Mouse (Mus musculus) liver, adult (tissue): ENCODE results near the gene Hs1bp3.

Experiments used
- GATA4 ChIP-seq: IDR thresholded peaks from 2 replicates; pipeline ENCODE4 v1.6.1; 2014; ENCODE audit warnings: mild to moderate bottlenecking, low read length; ENCODE audit not compliant: insufficient replicate concordance

Gene Hs1bp3

DNA sequence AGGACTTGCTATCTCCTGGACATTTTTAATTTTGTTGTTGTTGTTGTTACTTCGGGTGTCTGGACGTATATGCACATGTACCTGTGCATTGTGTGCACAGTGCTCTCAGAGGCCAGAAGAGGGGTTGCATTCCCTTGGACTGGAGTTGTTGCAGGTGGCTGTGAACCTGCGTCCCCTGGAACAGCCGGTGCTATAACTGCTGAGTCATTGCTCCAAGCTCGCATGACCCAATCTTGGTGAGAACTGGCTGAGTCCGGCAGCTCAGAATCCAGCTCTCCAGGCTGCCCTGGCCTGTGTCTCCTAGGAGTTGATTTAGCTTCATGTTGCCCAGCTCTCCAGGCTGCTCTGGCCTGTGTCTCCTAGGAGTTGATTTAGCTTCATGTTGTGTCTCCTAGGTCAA, 27.8 kb downstream of the Hs1bp3 start:
- TF ChIP-seq GATA4, result no peak

DNA sequence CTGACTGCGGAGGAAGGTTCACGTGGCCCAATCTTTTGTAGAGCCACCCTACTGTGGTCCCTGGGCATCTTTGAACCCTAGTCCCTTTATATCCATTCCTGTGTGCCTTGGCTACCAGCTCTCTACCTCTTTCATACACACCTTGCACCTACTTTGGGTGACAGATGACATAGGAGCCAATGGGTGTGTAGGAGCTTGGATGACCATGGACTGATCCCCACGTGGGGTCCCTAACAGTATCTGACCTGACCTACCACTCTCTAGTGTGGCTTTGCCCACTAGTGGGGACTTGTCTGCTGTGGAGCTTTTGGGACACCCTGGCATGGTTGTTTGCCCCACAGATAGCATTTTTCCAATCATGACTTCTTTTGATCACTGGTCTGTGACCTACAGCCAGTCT, 30.1 kb downstream of the Hs1bp3 start:
- no peak for TF ChIP-seq GATA4

DNA sequence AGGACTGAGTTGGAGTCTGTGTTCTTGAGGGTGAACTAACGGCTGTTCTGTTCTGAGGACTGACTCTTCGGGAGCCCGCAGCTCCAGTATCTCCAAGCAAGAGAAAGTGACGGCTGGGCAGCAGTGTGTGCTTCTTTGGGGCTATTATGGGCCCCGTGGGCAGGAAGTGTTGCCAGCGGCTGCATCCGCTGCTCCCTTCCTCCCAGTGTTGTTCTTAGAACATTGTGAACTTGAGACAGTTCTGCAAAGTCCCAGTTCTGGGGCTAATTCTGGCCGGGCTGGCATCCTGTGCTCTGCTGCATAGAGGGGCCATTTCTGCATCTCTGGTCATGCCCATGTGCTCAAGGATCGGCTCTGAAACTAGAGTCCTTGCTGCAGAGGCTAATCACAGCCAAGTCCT, 31.7 kb downstream of the Hs1bp3 start:
- peak; percentile 39; the same call in 1 of the 2 replicates for TF ChIP-seq GATA4

- no peak for TF ChIP-seq GATA4
These were observed 32.3 kb downstream of the Hs1bp3 start for GRCm38 (mm10) chr12:8345539-8345938.

DNA sequence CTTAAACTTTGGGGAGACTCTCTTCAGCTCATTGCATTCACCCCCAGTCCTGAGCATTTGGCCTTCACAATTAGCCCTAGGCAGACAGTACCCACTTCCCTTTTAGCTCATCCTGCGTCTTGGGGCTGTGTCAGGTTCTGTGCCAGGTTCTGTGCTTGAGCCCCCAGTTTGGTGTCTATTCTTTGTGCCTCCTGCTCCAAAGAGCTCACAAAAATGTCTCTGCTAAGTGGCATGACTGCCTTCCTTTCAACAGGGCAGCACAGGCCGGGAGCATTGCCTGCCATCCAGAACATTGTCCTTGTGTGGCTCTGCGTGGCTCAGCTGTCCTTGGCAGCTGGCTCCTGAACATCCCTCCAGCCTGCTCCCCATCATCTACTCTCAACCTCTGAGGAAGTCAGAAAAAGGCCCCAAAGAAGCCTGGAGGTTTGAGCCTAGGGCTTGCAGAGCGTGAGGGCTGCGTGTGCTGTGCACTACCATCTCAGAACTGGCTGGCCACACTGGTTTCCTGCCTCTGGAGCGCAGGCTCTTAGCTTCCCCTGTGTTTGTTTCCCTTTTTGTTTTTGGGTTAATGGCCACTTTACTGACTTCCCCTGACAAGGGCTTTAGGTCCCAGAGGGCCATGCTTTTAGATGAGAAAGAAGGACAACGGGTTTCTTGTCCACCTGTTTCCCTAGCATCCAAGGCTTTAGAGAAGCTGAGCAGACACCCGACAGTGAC, 34.7 kb downstream of the Hs1bp3 start:
- no peak for TF ChIP-seq GATA4

GRCm38 (mm10) chr12:8348733-8349513, 35.7 kb downstream of the Hs1bp3 start:
- TF ChIP-seq GATA4, result no peak

GRCm38 (mm10) chr12:8351025-8351903, 38.0 kb downstream of the Hs1bp3 start:
- peak; percentile 84 for TF ChIP-seq GATA4

GRCm38 (mm10) chr12:8353071-8353470, 39.8 kb downstream of the Hs1bp3 start:
- no peak for TF ChIP-seq GATA4

- no peak for TF ChIP-seq GATA4
These were observed 41.0 kb downstream of the Hs1bp3 start for GRCm38 (mm10) chr12:8354187-8354586.

DNA sequence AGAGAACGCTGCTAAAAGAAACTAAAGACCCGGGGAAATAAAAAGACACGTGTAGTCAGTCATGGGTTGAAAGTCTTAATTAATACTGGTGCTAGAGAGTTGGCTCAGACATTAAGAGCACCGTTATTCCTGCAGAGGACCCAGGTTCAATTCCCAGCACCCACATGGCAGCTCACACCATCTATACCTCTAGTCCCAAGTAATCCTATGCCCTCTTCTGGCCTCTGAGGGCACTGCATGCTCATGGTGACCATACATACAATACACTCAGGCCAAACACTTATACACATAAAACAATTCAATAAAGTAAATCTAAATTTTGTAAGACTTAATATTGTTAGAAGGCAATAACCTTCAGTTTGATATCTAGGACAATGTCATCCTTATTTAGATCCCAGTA, 41.8 kb downstream of the Hs1bp3 start:
- no peak for TF ChIP-seq GATA4

GRCm38 (mm10) chr12:8357449-8357848, 44.2 kb downstream of the Hs1bp3 start:
- TF ChIP-seq GATA4, result peak; percentile 15; the same call in 1 of the 2 replicates

GRCm38 (mm10) chr12:8358344-8358966, 45.2 kb downstream of the Hs1bp3 start:
- TF ChIP-seq GATA4, result no peak

- no peak for TF ChIP-seq GATA4
These were observed 46.3 kb downstream of the Hs1bp3 start for GRCm38 (mm10) chr12:8359418-8360112.

GRCm38 (mm10) chr12:8361866-8362265, 48.6 kb downstream of the Hs1bp3 start:
- TF ChIP-seq GATA4, result no peak
